Mouse (Mus musculus) olfactory bulb, adult 2 months (tissue): ENCODE measurements around the gene Sbno2. TPM values are rescaled to one million over a fixed set of nuclear protein-coding genes. Genes with fewer than 3 reads are reported as not detected.
"Not testable (repeated sequence)": the region's sequence is repeated elsewhere in the genome, so short reads cannot be mapped to it uniquely, and the experiment has no call there.

Experiments
- H3K27ac ChIP-seq: fragments of 200-500 bp; 2 replicates; pipeline ENCODE4 v1.5.1; 2012; ENCODE audit warnings: low read depth, low read length; ENCODE audit not compliant: insufficient read depth
- H3K4me1 ChIP-seq: fragments of 200-500 bp; 2 replicates; pipeline ENCODE4 v1.6.1; 2012; ENCODE audit warnings: low read length; ENCODE audit not compliant: control insufficient read depth, insufficient read depth
- H3K4me3 ChIP-seq: fragments of 200-500 bp; 2 replicates; pipeline ENCODE4 v1.5.1; 2012; ENCODE audit warnings: mild to moderate bottlenecking, low read depth, low read length, moderate library complexity; ENCODE audit not compliant: insufficient read depth
- CTCF ChIP-seq: fragments of 200-500 bp; IDR thresholded peaks from 2 replicates; pipeline ENCODE4 v1.5.1; 2012; ENCODE audit warnings: low read depth, mild to moderate bottlenecking, low read length, moderate library complexity; ENCODE audit not compliant: insufficient read depth
- POLR2A ChIP-seq: fragments of 200-500 bp; IDR thresholded peaks from 2 replicates; pipeline ENCODE4 v1.6.1; 2012; ENCODE audit warnings: mild to moderate bottlenecking, low read depth, low read length, moderate library complexity; ENCODE audit not compliant: insufficient read depth
- WGBS: fragments of 180-500 bp; shearing (Covaris S2); methylation state at CpG from one replicate; pipeline ENCODE4 v1.1.7; 2018; 5-methylcytosine and 5-hydroxymethylcytosine counted together
- polyA plus RNA-seq: library from polyadenylated mRNA; stranded (reverse); fragments of >200 nt; gene quantifications from 2 replicates; pipeline ENCODE4 v1.2.4, GENCODE M21; 2012; ENCODE audit warnings: low replicate concordance; ENCODE audit not compliant: missing spikeins, insufficient read depth, insufficient read length

The Sbno2 gene
- polyA plus RNA-seq, 1 experiment, result not detected

- no peak for TF ChIP-seq CTCF
- TF ChIP-seq POLR2A, result no peak
- 89% methylated on average over 5 of the region's 5 CpGs for WGBS
- Histone ChIP-seq H3K4me1 (peaks cover 30% of the 10 kb centered on the region), H3K27ac (no peak overlapping the region), H3K4me3 (no peak overlapping the region)
Measured at GRCm38 (mm10) chr10:80052374-80052764, 53.0 kb downstream of the Sbno2 start.

DNA sequence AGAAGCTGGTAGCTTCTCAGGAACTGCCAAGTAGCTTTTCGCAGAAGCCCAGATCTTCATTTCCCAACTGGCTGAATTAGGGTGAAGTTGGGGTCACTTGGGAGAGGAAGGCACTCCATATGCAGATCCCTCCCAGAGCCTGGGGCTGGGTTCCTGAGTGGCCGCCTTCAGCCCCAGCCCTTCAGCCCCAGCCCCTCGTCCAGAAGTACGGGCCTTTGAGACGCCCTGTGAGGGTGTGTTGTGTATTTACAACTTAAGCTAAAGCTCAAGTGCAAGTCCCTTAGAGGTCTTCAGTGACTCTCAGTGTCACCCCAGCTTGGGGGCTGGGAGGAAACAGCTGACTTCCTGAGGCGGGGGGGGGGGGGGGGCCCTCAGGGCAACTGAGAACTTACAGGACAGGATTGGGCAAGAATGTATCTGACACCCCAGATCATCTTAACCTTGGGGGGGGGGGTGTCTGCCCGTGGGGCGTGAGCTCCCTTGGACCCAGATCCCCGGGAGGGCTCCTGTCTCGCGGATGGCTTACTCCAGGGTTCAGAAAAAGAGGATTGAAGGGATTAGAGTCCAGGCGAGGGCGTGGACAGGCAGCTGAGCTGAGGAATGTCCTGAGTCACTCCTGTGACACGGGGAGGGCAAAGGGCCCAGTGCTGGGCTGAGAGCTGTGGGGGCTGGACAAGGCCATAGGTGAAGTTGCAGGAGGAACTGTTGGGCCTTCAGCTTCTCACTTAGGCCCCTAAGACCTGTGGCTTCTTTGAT, 53.6 kb downstream of the Sbno2 start:
- H3K27ac ChIP-seq, result no peak overlapping the region

GRCm38 (mm10) chr10:80050885-80051617, 54.3 kb downstream of the Sbno2 start:
- TF ChIP-seq POLR2A, result no peak
- no peak for TF ChIP-seq CTCF
- Histone ChIP-seq H3K4me1 (peaks cover 34% of the 10 kb centered on the region), H3K27ac (no peak overlapping the region), H3K4me3 (no peak overlapping the region)
- WGBS, result 44% methylated on average over 15 of the region's 15 CpGs

More for the DNA sequence above, 53.6 kb downstream of the Sbno2 start:
- Histone ChIP-seq H3K4me3 (no peak overlapping the region), H3K4me1 (peaks cover 34% of the 10 kb centered on the region)
- 47% methylated on average over 14 of the region's 14 CpGs for WGBS
- no peak for TF ChIP-seq POLR2A
- TF ChIP-seq CTCF, result no peak

- 56% methylated on average over 6 of the region's 6 CpGs for WGBS
- Histone ChIP-seq H3K4me3 (no peak overlapping the region), H3K27ac (no peak overlapping the region), H3K4me1 (peaks cover 28% of the 10 kb centered on the region)
- TF ChIP-seq CTCF (no peak), POLR2A (no peak)
Measured at GRCm38 (mm10) chr10:80050244-80050643, 55.1 kb downstream of the Sbno2 start.

DNA sequence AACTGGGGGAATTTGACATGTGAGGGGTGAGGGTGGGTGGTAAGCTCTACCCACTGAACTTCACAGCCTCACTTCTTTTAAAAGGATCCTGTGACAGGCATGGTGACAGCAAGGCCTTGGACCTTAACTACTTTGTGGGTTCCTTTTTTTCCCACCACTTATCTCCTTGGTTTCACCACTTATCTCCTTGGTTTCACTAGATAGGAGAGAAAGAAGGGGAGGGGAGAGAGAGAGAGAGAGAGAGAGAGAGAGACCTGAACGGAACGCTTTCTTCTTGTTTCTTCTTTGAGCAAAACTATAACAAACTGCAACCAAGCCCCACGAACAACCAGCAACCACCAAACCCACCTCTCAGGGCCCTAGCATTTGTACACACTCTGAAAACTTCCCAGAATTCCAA, 56.5 kb downstream of the Sbno2 start:
- TF ChIP-seq POLR2A (no peak), CTCF (no peak)
- peak overlapping the region; percentile 4; the same call in 1 of the 2 replicates for H3K27ac ChIP-seq
- no peak overlapping the region for H3K4me3 ChIP-seq
- peaks cover 21% of the 10 kb centered on the region for H3K4me1 ChIP-seq
- 68% methylated on average over 3 of the region's 3 CpGs for WGBS

GRCm38 (mm10) chr10:80048396-80048795, 57.0 kb downstream of the Sbno2 start:
- H3K4me3 ChIP-seq, result no peak overlapping the region
- WGBS, result 8% methylated on average over 5 of the region's 5 CpGs
- H3K27ac ChIP-seq, result peak overlapping the region; percentile 4; the same call in 1 of the 2 replicates
- peaks cover 21% of the 10 kb centered on the region for H3K4me1 ChIP-seq
- TF ChIP-seq CTCF (no peak), POLR2A (no peak)

GRCm38 (mm10) chr10:80047041-80047565, 58.3 kb downstream of the Sbno2 start, which contains the start of gene Gpx4:
Gene Gpx4 (plus strand): TSS chr10:80047166.
- TF ChIP-seq POLR2A, result no peak
- no peak for TF ChIP-seq CTCF
- WGBS, result 59% methylated on average over 9 of the region's 9 CpGs
- H3K4me1 ChIP-seq, result peaks cover 19% of the 10 kb centered on the region
- H3K27ac ChIP-seq, result no peak within 1 kb of the TSS; the same call in 1 of the 2 replicates
- no peak within 1 kb of the TSS for H3K4me3 ChIP-seq

GRCm38 (mm10) chr10:80045766-80046165, 59.6 kb downstream of the Sbno2 start:
- H3K4me3 ChIP-seq, result no peak overlapping the region
- H3K27ac ChIP-seq, result no peak overlapping the region
- 83% methylated on average over 5 of the region's 5 CpGs for WGBS
- no peak for TF ChIP-seq CTCF
- TF ChIP-seq POLR2A, result no peak
- H3K4me1 ChIP-seq, result peaks cover 19% of the 10 kb centered on the region

DNA sequence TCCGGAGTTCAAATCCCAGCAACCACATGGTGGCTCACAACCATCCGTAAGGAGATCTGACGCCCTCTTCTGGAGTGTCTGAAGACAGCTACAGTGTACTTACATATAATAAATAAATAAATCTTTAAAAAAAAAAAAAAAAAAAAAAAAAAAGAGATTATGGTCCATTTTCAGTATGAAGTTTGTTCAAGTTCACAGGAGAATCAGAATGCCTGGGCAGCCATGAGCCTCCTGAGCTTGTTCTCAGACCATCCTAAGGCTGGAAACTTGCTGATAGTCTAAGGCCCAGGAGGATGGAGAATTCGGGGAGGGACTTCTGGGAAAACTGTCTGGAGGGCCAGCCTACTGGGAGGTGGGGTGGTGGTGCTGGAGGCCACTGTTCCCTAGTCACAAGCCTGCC, 60.0 kb downstream of the Sbno2 start:
- peaks cover 19% of the 10 kb centered on the region for H3K4me1 ChIP-seq
- H3K27ac ChIP-seq, H3K4me3 ChIP-seq: not testable (repeated sequence)
- WGBS, result 67% methylated on average over 2 of the region's 4 CpGs
